Mouse (Mus musculus): ENCODE measurements around the gene Prim2. TPM values are rescaled to one million over a fixed set of nuclear protein-coding genes. Genes with fewer than 3 reads are reported as not detected.

Prim2 gene
- polyA plus RNA-seq, 1 experiment from 2014 or later: 62.7 TPM

- 83% methylated on average over 8 of the region's 8 CpGs for WGBS
- Histone ChIP-seq H3K36me3 (ENCODE audit: control insufficient read depth, insufficient read depth, low read length) (no peaks in the 10 kb centered on the region), H3K9me3 (ENCODE audit: control insufficient read depth, low read length) (no peaks in the 10 kb centered on the region), H3K9ac (ENCODE audit: low read depth, low read length) (no peak overlapping the region), H3K27ac (ENCODE audit: low read depth, low read length) (no peak overlapping the region), H3K4me2 (no peak overlapping the region), H3K4me1 (replicated peaks; ENCODE audit: control insufficient read depth, insufficient read depth, low read length) (no peaks in the 10 kb centered on the region), H3K27me3 (replicated peaks; ENCODE audit: control insufficient read depth, insufficient read depth, low read length) (no peaks in the 10 kb centered on the region), H3K4me3 (ENCODE audit: low read depth, low read length) (no peak overlapping the region)
- DNase-seq (ENCODE audit: low spot score) (no peak), ATAC-seq (replicated peaks; ENCODE audit: low FRiP score) (no peak)
Measured at GRCm38 (mm10) chr1:33689446-33690086, 20.0 kb upstream of the Prim2 start.

- no peaks in the 10 kb centered on the region for H3K36me3 ChIP-seq (ENCODE audit: control insufficient read depth, insufficient read depth, low read length)
- H3K27ac ChIP-seq (ENCODE audit: low read depth, low read length): no peak overlapping the region
- no peak overlapping the region for H3K4me2 ChIP-seq
- no peak overlapping the region for H3K9ac ChIP-seq (ENCODE audit: low read depth, low read length)
- no peaks in the 10 kb centered on the region for H3K27me3 ChIP-seq (replicated peaks; ENCODE audit: control insufficient read depth, insufficient read depth, low read length)
- no peak for DNase-seq (ENCODE audit: low spot score)
- WGBS: 51% methylated on average over 2 of the region's 2 CpGs
- no peaks in the 10 kb centered on the region for H3K9me3 ChIP-seq (ENCODE audit: control insufficient read depth, low read length)
- no peaks in the 10 kb centered on the region for H3K4me1 ChIP-seq (replicated peaks; ENCODE audit: control insufficient read depth, insufficient read depth, low read length)
- no peak overlapping the region for H3K4me3 ChIP-seq (ENCODE audit: low read depth, low read length)
- no peak for ATAC-seq (replicated peaks; ENCODE audit: low FRiP score)
Measured at GRCm38 (mm10) chr1:33688810-33689209, 19.2 kb upstream of the Prim2 start.

- no peak for DNase-seq (ENCODE audit: low spot score)
- Histone ChIP-seq H3K27ac (ENCODE audit: low read depth, low read length) (no peak overlapping the region), H3K9me3 (ENCODE audit: control insufficient read depth, low read length) (no peaks in the 10 kb centered on the region), H3K4me1 (replicated peaks; ENCODE audit: control insufficient read depth, insufficient read depth, low read length) (no peaks in the 10 kb centered on the region), H3K4me3 (ENCODE audit: low read depth, low read length) (no peak overlapping the region), H3K27me3 (replicated peaks; ENCODE audit: control insufficient read depth, insufficient read depth, low read length) (no peaks in the 10 kb centered on the region), H3K4me2 (no peak overlapping the region), H3K9ac (ENCODE audit: low read depth, low read length) (no peak overlapping the region), H3K36me3 (ENCODE audit: control insufficient read depth, insufficient read depth, low read length) (no peaks in the 10 kb centered on the region)
- WGBS: 56% methylated on average over 8 of the region's 8 CpGs
- no peak for ATAC-seq (replicated peaks; ENCODE audit: low FRiP score)
Measured at GRCm38 (mm10) chr1:33684459-33684858, 14.9 kb upstream of the Prim2 start.

DNA sequence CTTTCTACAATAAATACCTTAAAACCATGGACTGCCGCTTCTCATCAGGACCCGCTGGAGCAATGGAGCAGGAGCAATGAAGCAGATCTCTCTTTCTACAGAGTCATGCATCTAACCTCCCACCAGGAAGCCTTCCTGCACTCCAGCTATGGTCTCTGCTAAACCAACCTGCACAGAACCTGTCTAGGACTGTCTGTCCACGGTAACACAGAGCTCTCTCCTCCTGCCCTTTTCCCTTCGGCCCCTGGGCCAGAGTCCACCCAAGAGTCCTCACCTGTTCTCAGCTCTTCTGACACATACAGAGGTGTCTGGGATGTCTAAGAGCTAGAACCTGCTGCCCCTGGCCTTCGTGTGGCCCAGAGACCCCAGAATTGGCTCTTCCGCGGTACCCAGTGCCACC, 11.3 kb upstream of the Prim2 start:
- Histone ChIP-seq H3K9me3 (ENCODE audit: control insufficient read depth, low read length) (no peaks in the 10 kb centered on the region), H3K4me2 (no peak overlapping the region), H3K36me3 (ENCODE audit: control insufficient read depth, insufficient read depth, low read length) (no peaks in the 10 kb centered on the region), H3K4me3 (ENCODE audit: low read depth, low read length) (no peak overlapping the region), H3K9ac (ENCODE audit: low read depth, low read length) (no peak overlapping the region), H3K27ac (ENCODE audit: low read depth, low read length) (no peak overlapping the region), H3K27me3 (replicated peaks; ENCODE audit: control insufficient read depth, insufficient read depth, low read length) (no peaks in the 10 kb centered on the region), H3K4me1 (replicated peaks; ENCODE audit: control insufficient read depth, insufficient read depth, low read length) (no peaks in the 10 kb centered on the region)
- ATAC-seq (replicated peaks; ENCODE audit: low FRiP score) (no peak), DNase-seq (ENCODE audit: low spot score) (no peak)
- WGBS: 86% methylated on average over 7 of the region's 7 CpGs

- Histone ChIP-seq H3K27me3 (replicated peaks; ENCODE audit: control insufficient read depth, insufficient read depth, low read length) (no peaks in the 10 kb centered on the region), H3K27ac (ENCODE audit: low read depth, low read length) (no peak overlapping the region), H3K4me3 (ENCODE audit: low read depth, low read length) (no peak overlapping the region), H3K36me3 (ENCODE audit: control insufficient read depth, insufficient read depth, low read length) (no peaks in the 10 kb centered on the region), H3K4me2 (no peak overlapping the region), H3K9me3 (ENCODE audit: control insufficient read depth, low read length) (no peaks in the 10 kb centered on the region), H3K4me1 (replicated peaks; ENCODE audit: control insufficient read depth, insufficient read depth, low read length) (no peaks in the 10 kb centered on the region), H3K9ac (ENCODE audit: low read depth, low read length) (no peak overlapping the region)
- no peak for ATAC-seq (replicated peaks; ENCODE audit: low FRiP score)
- 61% methylated on average over 4 of the region's 4 CpGs for WGBS
- no peak for DNase-seq (ENCODE audit: low spot score)
Measured at GRCm38 (mm10) chr1:33680435-33680834, 10.8 kb upstream of the Prim2 start.

- peaks cover 11% of the 10 kb centered on the region for H3K4me1 ChIP-seq (replicated peaks; ENCODE audit: control insufficient read depth, insufficient read depth, low read length)
- H3K36me3 ChIP-seq (ENCODE audit: control insufficient read depth, insufficient read depth, low read length): no peaks in the 10 kb centered on the region
- DNase-seq (ENCODE audit: low spot score): no peak
- H3K9me3 ChIP-seq (ENCODE audit: control insufficient read depth, low read length): no peaks in the 10 kb centered on the region
- H3K4me2 ChIP-seq: no peak overlapping the region
- ATAC-seq (replicated peaks; ENCODE audit: low FRiP score): no peak
- no peak overlapping the region for H3K9ac ChIP-seq (ENCODE audit: low read depth, low read length)
- no peak overlapping the region for H3K4me3 ChIP-seq (ENCODE audit: low read depth, low read length)
- 77% methylated on average over 17 of the region's 17 CpGs for WGBS
- no peak overlapping the region for H3K27ac ChIP-seq (ENCODE audit: low read depth, low read length)
- H3K27me3 ChIP-seq (replicated peaks; ENCODE audit: control insufficient read depth, insufficient read depth, low read length): no peaks in the 10 kb centered on the region
Measured at GRCm38 (mm10) chr1:33673158-33673960, 3.8 kb upstream of the Prim2 start.

- Histone ChIP-seq H3K4me2 (no peak overlapping the region), H3K9ac (ENCODE audit: low read depth, low read length) (no peak overlapping the region), H3K36me3 (ENCODE audit: control insufficient read depth, insufficient read depth, low read length) (no peaks in the 10 kb centered on the region; the same call in 1 of the 2 replicates), H3K9me3 (ENCODE audit: control insufficient read depth, low read length) (no peaks in the 10 kb centered on the region), H3K27ac (ENCODE audit: low read depth, low read length) (no peak overlapping the region), H3K27me3 (replicated peaks; ENCODE audit: control insufficient read depth, insufficient read depth, low read length) (no peaks in the 10 kb centered on the region), H3K4me1 (replicated peaks; ENCODE audit: control insufficient read depth, insufficient read depth, low read length) (peaks cover 16% of the 10 kb centered on the region), H3K4me3 (ENCODE audit: low read depth, low read length) (no peak overlapping the region)
- no peak for DNase-seq (ENCODE audit: low spot score)
- ATAC-seq (replicated peaks; ENCODE audit: low FRiP score): no peak
- WGBS: 24% methylated on average over 3 of the region's 3 CpGs
Measured at GRCm38 (mm10) chr1:33672514-33672913, 2.9 kb upstream of the Prim2 start.

DNA sequence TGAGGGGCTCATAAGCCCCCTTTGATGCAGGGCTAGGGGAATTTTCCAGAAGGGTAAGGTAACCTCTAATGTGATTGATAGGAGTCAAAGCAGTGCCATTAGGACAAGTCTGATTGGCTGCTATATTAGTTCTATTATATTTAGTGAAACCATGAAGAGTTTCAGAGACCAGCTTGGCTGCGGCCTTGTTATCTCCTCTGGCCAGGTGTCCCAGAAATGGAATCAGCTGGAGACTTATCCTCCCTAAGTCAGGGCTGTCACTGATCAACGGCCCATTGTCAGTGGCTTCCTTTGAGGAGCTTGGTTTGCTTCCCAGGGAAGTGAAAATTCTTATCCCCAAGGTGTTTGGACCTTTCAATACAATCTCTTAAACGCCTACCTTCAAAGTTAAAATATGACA, 2.5 kb upstream of the Prim2 start:
- 52% methylated on average over 3 of the region's 3 CpGs for WGBS
- Histone ChIP-seq H3K4me2 (no peak overlapping the region), H3K9me3 (ENCODE audit: control insufficient read depth, low read length) (no peaks in the 10 kb centered on the region), H3K9ac (ENCODE audit: low read depth, low read length) (no peak overlapping the region), H3K27ac (ENCODE audit: low read depth, low read length) (no peak overlapping the region), H3K4me3 (ENCODE audit: low read depth, low read length) (no peak overlapping the region), H3K27me3 (replicated peaks; ENCODE audit: control insufficient read depth, insufficient read depth, low read length) (no peaks in the 10 kb centered on the region), H3K4me1 (replicated peaks; ENCODE audit: control insufficient read depth, insufficient read depth, low read length) (peaks cover 16% of the 10 kb centered on the region), H3K36me3 (ENCODE audit: control insufficient read depth, insufficient read depth, low read length) (no peaks in the 10 kb centered on the region; the same call in 1 of the 2 replicates)
- DNase-seq (ENCODE audit: low spot score) (no peak), ATAC-seq (replicated peaks; ENCODE audit: low FRiP score) (peak; percentile 61)

DNA sequence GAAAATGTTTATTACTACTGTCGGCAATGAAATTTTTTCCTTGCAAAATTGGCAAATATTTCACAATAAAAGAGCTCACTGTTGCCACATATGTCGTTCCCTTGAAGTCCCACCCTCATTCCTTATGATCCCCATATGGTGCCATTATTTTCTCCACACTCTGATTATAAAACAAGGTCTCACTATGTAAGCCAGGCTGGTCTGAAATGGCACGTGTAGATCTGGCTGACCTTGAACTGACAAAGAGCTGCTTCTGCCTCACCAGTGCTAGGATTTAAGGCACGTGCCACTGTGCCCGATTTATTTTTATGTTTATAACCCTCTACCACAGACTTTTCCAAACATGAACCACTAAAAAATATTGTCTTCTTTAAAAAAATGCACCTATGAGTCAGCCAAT, 1.8 kb upstream of the Prim2 start:
- H3K27ac ChIP-seq (ENCODE audit: low read depth, low read length): no peak overlapping the region
- no peak overlapping the region for H3K9ac ChIP-seq (ENCODE audit: low read depth, low read length)
- no peaks in the 10 kb centered on the region for H3K27me3 ChIP-seq (replicated peaks; ENCODE audit: control insufficient read depth, insufficient read depth, low read length)
- ATAC-seq (replicated peaks; ENCODE audit: low FRiP score) (no peak), DNase-seq (ENCODE audit: low spot score) (no peak)
- H3K4me1 ChIP-seq (replicated peaks; ENCODE audit: control insufficient read depth, insufficient read depth, low read length): peaks cover 16% of the 10 kb centered on the region
- no peak overlapping the region for H3K4me2 ChIP-seq
- peaks cover 5% of the 10 kb centered on the region for H3K36me3 ChIP-seq (ENCODE audit: control insufficient read depth, insufficient read depth, low read length)
- no peak overlapping the region for H3K4me3 ChIP-seq (ENCODE audit: low read depth, low read length)
- WGBS: 80% methylated on average over 5 of the region's 5 CpGs
- H3K9me3 ChIP-seq (ENCODE audit: control insufficient read depth, low read length): no peaks in the 10 kb centered on the region
